Mouse (Mus musculus): ENCODE data around the gene Mdga2. TPM values are rescaled to one million over a fixed set of nuclear protein-coding genes. Genes with fewer than 3 reads are reported as not detected.

Mdga2 gene
- polyA plus RNA-seq, 1 experiment: not detected

DNA sequence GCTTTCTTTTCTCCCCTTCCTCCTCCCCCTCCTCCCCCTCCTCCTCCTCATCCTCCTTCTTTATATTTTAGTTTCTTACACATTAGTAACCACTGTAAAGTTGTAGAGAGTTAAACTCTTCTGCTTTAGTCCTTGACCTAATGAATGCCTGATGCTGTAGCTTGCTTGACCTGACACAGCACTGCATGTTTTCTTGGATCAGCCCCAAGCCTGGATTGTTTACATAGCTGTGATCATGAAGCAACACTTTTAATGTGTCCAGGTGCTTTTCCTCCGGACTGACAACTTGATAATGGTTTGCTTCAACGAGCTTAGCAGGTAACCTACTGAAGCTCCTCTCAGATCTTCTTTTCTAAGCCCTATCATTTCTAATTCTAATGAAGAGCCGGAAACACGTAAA, 723.1 kb downstream of the Mdga2 start:
- TF ChIP-seq TAL1 (IDR thresholded peaks at IDR 0.05; ENCODE audit: low read length) (no peak), GATA1 (IDR thresholded peaks at IDR 0.05; ENCODE audit: low read length) (no peak)
- no peak overlapping the region for H3K4me3 ChIP-seq (replicated peaks)
- no peaks in the 10 kb centered on the region for H3K36me3 ChIP-seq (ENCODE audit: control insufficient read depth)
- no peaks in the 10 kb centered on the region for H3K9me3 ChIP-seq (ENCODE audit: control insufficient read depth, low read length)
- H3K27me3 ChIP-seq (ENCODE audit: control insufficient read depth): no peaks in the 10 kb centered on the region
- no peaks in the 10 kb centered on the region for H3K4me1 ChIP-seq (ENCODE audit: control insufficient read depth)

DNA sequence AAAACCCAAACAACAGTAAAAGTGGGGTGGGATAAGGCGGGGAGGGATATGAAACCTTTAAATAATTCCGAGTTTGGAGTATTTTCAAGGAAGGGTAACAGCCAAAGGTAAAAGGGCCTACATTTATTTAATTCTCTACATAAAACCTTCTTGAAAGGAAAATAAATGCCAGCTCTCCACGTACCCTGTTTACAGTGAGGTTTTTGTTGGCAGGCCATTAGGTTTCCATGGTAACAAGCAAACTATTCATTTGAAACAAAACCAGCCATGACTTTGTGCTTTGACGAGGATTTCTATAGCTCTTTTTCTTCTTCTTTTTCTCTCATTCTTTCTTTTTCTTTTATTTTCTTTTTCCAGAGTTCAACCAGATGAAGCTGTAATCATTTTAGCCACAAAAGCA, 751.5 kb downstream of the Mdga2 start:
- TF ChIP-seq GATA1 (IDR thresholded peaks at IDR 0.05; ENCODE audit: low read length) (no peak), TAL1 (IDR thresholded peaks at IDR 0.05; ENCODE audit: low read length) (no peak)
- H3K4me3 ChIP-seq (replicated peaks): no peak overlapping the region
- H3K4me1 ChIP-seq (ENCODE audit: control insufficient read depth): no peaks in the 10 kb centered on the region
- no peaks in the 10 kb centered on the region for H3K9me3 ChIP-seq (ENCODE audit: control insufficient read depth, low read length)
- H3K36me3 ChIP-seq (ENCODE audit: control insufficient read depth): no peaks in the 10 kb centered on the region
- no peaks in the 10 kb centered on the region for H3K27me3 ChIP-seq (ENCODE audit: control insufficient read depth)

DNA sequence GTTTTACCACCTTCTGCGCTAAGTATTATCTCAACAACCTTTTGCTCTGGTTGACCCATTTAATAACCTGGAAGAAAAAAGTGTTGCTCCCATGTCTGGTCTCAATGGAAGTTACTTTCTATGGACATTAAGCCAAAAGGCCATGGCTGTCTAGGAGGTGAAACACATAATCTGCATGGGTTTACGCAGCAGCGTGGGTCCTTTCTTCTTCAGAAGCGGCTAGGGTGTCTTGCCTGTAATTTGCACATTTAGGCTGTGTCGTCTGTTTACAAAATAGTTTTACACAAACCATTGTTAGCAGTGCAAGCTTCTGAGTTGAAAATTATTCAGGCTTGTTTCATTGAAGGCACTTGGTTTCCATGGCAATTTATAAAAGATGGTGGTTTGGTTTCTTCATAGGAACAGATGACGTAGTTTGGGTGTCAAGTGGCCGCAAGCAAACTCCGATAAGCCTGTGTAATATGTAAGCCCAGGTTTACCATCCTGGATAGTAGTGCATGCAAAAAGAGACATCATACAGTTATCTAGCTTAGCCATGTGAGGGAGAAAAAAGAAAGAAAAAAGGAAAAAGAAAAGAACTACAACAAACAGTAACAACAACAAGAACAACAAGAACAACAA, 752.0 kb downstream of the Mdga2 start:
- no peak for TF ChIP-seq TAL1 (IDR thresholded peaks at IDR 0.05; ENCODE audit: low read length)
- Histone ChIP-seq H3K9me3 (ENCODE audit: control insufficient read depth, low read length) (no peaks in the 10 kb centered on the region), H3K4me3 (replicated peaks) (no peak overlapping the region)

GRCm38 (mm10) chr12:66465516-66465915, 756.8 kb downstream of the Mdga2 start:
- no peak overlapping the region for H3K4me3 ChIP-seq (replicated peaks)
- TF ChIP-seq TAL1 (IDR thresholded peaks at IDR 0.05; ENCODE audit: low read length) (no peak), GATA1 (IDR thresholded peaks at IDR 0.05; ENCODE audit: low read length) (no peak)
- no peaks in the 10 kb centered on the region for H3K4me1 ChIP-seq (ENCODE audit: control insufficient read depth)
- no peaks in the 10 kb centered on the region for H3K27me3 ChIP-seq (ENCODE audit: control insufficient read depth)
- H3K9me3 ChIP-seq (ENCODE audit: control insufficient read depth, low read length): no peaks in the 10 kb centered on the region
- H3K36me3 ChIP-seq (ENCODE audit: control insufficient read depth): no peaks in the 10 kb centered on the region

More for the DNA sequence above, 752.0 kb downstream of the Mdga2 start:
- Histone ChIP-seq H3K4me1 (ENCODE audit: control insufficient read depth) (no peaks in the 10 kb centered on the region), H3K36me3 (ENCODE audit: control insufficient read depth) (no peaks in the 10 kb centered on the region), H3K27me3 (ENCODE audit: control insufficient read depth) (no peaks in the 10 kb centered on the region)

DNA sequence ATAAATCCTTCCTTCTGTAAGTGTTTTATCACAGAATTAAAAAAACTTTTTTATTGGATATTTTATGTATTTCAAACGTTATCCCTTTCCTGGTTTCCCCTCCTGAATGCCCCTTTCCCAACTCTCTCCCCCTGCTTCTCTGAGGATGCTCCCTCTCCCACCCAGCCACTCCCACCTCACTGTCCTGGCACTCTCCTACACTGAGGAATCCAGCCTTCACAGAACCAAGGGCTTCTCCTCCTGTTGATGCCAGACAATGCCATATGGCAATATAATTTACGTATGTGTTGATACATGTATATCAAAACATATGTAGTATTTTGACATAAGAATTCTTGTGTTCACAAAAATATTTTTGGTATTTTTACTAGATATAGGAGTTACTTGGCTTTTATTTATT, 779.0 kb downstream of the Mdga2 start:
- Histone ChIP-seq H3K36me3 (ENCODE audit: control insufficient read depth) (no peaks in the 10 kb centered on the region), H3K4me1 (ENCODE audit: control insufficient read depth) (no peaks in the 10 kb centered on the region), H3K27me3 (ENCODE audit: control insufficient read depth) (no peaks in the 10 kb centered on the region), H3K4me3 (replicated peaks) (no peak overlapping the region), H3K9me3 (ENCODE audit: control insufficient read depth, low read length) (0 out of 2 replicates have a peak, but pooled peaks cover 2% of the 10 kb centered on the region)
- no peak for TF ChIP-seq TAL1 (IDR thresholded peaks at IDR 0.05; ENCODE audit: low read length)

Data from erythroblast, embryonic 14.5 days (primary cell).